ENCODE assay signal across 8 mouse cellular contexts in genomic region chr1:171250680-171251593, GRCm38 (mm10). TPM values are rescaled to one million over a fixed set of nuclear protein-coding genes. Genes with fewer than 3 reads are reported as not detected.
DNase-seq lines count a peak whose midpoint lies in the region; ATAC-seq lines count a peak whose summit lies in the region.

TSS of gene Ndufs2 (minus strand) at chr1:171251388.

- peak within 1 kb of the TSS; percentile 76 for H3K27ac ChIP-seq in forebrain, embryonic 14.5 days (ENCODE audit: low read depth, low read length)
- H3K27ac ChIP-seq in limb, embryonic 15.5 days: peak within 1 kb of the TSS; percentile 91
- H3K27ac ChIP-seq in neural tube, embryonic 15.5 days (replicated peaks): peak within 1 kb of the TSS; percentile 60

- peaks cover 36% of the 10 kb centered on the region for H3K4me1 ChIP-seq in forebrain, embryonic 14.5 days (ENCODE audit: control insufficient read depth, insufficient read depth, low read length)
- peaks cover 65% of the 10 kb centered on the region for H3K4me1 ChIP-seq in limb, embryonic 15.5 days
- peaks cover 47% of the 10 kb centered on the region for H3K4me1 ChIP-seq in neural tube, embryonic 15.5 days

- H3K4me2 ChIP-seq in forebrain, embryonic 14.5 days (ENCODE audit: low read length): peak within 1 kb of the TSS; percentile 52
- peak within 1 kb of the TSS; percentile 58 for H3K4me2 ChIP-seq in limb, embryonic 15.5 days
- H3K4me2 ChIP-seq in neural tube, embryonic 15.5 days: peak within 1 kb of the TSS; percentile 49

- no peaks in the 10 kb centered on the region for H3K27me3 ChIP-seq in forebrain, embryonic 14.5 days (replicated peaks; ENCODE audit: control insufficient read depth, insufficient read depth, low read length)
- H3K27me3 ChIP-seq in limb, embryonic 15.5 days: no peaks in the 10 kb centered on the region
- H3K27me3 ChIP-seq in neural tube, embryonic 15.5 days (replicated peaks): no peaks in the 10 kb centered on the region

- 16% methylated on average over 26 of the region's 26 CpGs for WGBS in forebrain, embryonic 14.5 days
- WGBS in limb, embryonic 15.5 days: 13% methylated on average over 26 of the region's 26 CpGs
- WGBS in neural tube, embryonic 15.5 days: 18% methylated on average over 26 of the region's 26 CpGs

- peak within 1 kb of the TSS; percentile 55 for H3K9ac ChIP-seq in forebrain, embryonic 14.5 days (ENCODE audit: low read length)
- H3K9ac ChIP-seq in limb, embryonic 15.5 days: peak within 1 kb of the TSS; percentile 29
- peak within 1 kb of the TSS; percentile 42 for H3K9ac ChIP-seq in neural tube, embryonic 15.5 days (replicated peaks)

- peak; percentile 59 for DNase-seq in kidney, postnatal 10 days
- DNase-seq in kidney, adult 11 months: no peak
- DNase-seq in adrenal gland, adult 2 months: peak; percentile 6
- peak; percentile 83 for DNase-seq in forebrain, embryonic 14.5 days (ENCODE audit: low spot score)
- DNase-seq in urinary bladder, postnatal 10 days (ENCODE audit: low spot score): no peak

- peak; percentile 43 for ATAC-seq in forebrain, embryonic 14.5 days
- ATAC-seq in hematopoietic stem cell, adult 5-6 weeks (replicated peaks in 1 of 2; ENCODE audit: insufficient read depth in 1 of 2, low FRiP score in 2 of 2, low TSS enrichment in 1 of 2, low read depth in 1 of 2, poor library complexity in 2 of 2, severe bottlenecking in 2 of 2): no peak
- ATAC-seq in limb, embryonic 15.5 days (ENCODE audit: insufficient number of reproducible peaks, low FRiP score, low TSS enrichment, low read depth): peak; percentile 19; the same call in 1 of the 2 replicates
- ATAC-seq in neural tube, embryonic 15.5 days (ENCODE audit: low FRiP score): no peak

- H3K9me3 ChIP-seq in forebrain, embryonic 14.5 days (replicated peaks; ENCODE audit: control insufficient read depth, low read length): no peaks in the 10 kb centered on the region
- no peaks in the 10 kb centered on the region for H3K9me3 ChIP-seq in limb, embryonic 15.5 days
- H3K9me3 ChIP-seq in neural tube, embryonic 15.5 days (replicated peaks): no peaks in the 10 kb centered on the region

- no peaks in the 10 kb centered on the region for H3K36me3 ChIP-seq in forebrain, embryonic 14.5 days (ENCODE audit: control insufficient read depth, insufficient read depth, low read length)
- H3K36me3 ChIP-seq in limb, embryonic 15.5 days: peaks cover 18% of the 10 kb centered on the region
- H3K36me3 ChIP-seq in neural tube, embryonic 15.5 days: no peaks in the 10 kb centered on the region

- peak within 1 kb of the TSS; percentile 21 for H3K4me3 ChIP-seq in forebrain, embryonic 14.5 days (ENCODE audit: low read depth, low read length)
- peak within 1 kb of the TSS; percentile 41 for H3K4me3 ChIP-seq in limb, embryonic 15.5 days
- peak within 1 kb of the TSS; percentile 12 for H3K4me3 ChIP-seq in neural tube, embryonic 15.5 days (replicated peaks)

RNA-seq across cellular contexts. Expression of gene Ndufs2, which starts in this region (rescaled TPM):
- total RNA-seq in adrenal gland, adult 2 months (2021): 100 to 1,000 TPM; 558 to 829 TPM
- 210 and 224 TPM in 2 replicates for polyA plus RNA-seq in adrenal gland, adult 2 months (2012; rRNA removed)
- 244 and 260 TPM in 2 replicates for polyA plus RNA-seq in forebrain, embryonic 14.5 days (2014; fragmentation: Nextera tagmentation; extraction: Ambion mirVana)
- total RNA-seq in hematopoietic stem cell, adult 5-6 weeks (2017): 260 and 369 TPM in 2 replicates
- polyA plus RNA-seq in limb, embryonic 15.5 days (2015; fragmentation: Nextera tagmentation; extraction: Ambion mirVana): 217 and 252 TPM in 2 replicates
- polyA plus RNA-seq in neural tube, embryonic 15.5 days (2015; fragmentation: Nextera tagmentation; extraction: Ambion mirVana): 237 and 260 TPM in 2 replicates

Comparison
In these comparisons a context has a peak if more than half of its experiments do, and no peak if none do; other contexts are left out.
1. DNase-seq: peak in kidney, postnatal 10 days (single experiment), adrenal gland, adult 2 months (single experiment) and forebrain, embryonic 14.5 days (single experiment); none in kidney, adult 11 months (single experiment) and urinary bladder, postnatal 10 days (single experiment).
2. ATAC-seq: peak in forebrain, embryonic 14.5 days (single experiment) and limb, embryonic 15.5 days (single experiment); none in hematopoietic stem cell, adult 5-6 weeks (0 of 2) and neural tube, embryonic 15.5 days (single experiment).
3. Peak in every context shown above with its lines, with median percentiles within 50 percentile points of each other: H3K27ac ChIP-seq, H3K4me2 ChIP-seq, H3K4me3 ChIP-seq and H3K9ac ChIP-seq.